Mouse (Mus musculus) spleen, postnatal 10 days (tissue): ENCODE results near the gene Ubap2l.
A peak's percentile ranks its signal among the peaks of the same experiment; 100 is the strongest.

Experiments used
- DNase-seq, 2 experiments: peaks; one replicate each; pipeline ENCODE4 v3.0.0; 2021 to 2022; ENCODE audit warnings: low spot score in 2 of 2

The Ubap2l gene

GRCm38 (mm10) chr3:90067851-90068250, 15.4 kb upstream of the Ubap2l start:
- no peak for DNase-seq

- peak; percentile 52 to 70 for DNase-seq
These were observed 13.1 kb upstream of the Ubap2l start for GRCm38 (mm10) chr3:90065553-90065952.

GRCm38 (mm10) chr3:90064383-90064782, 12.0 kb upstream of the Ubap2l start:
- DNase-seq: no peak

GRCm38 (mm10) chr3:90062539-90062938, 10.1 kb upstream of the Ubap2l start:
- DNase-seq: no peak

- DNase-seq: no peak
These were observed 9.1 kb upstream of the Ubap2l start for GRCm38 (mm10) chr3:90061549-90061948.

GRCm38 (mm10) chr3:90051441-90052350, 732 bp downstream of the Ubap2l start, which contains the start of gene 4933434E20Rik:
4933434E20Rik (plus strand) TSS chr3:90051636.
- DNase-seq: peak; percentile 68 to 76

- no peak for DNase-seq
These were observed 2.7 kb downstream of the Ubap2l start for GRCm38 (mm10) chr3:90049691-90050090.

GRCm38 (mm10) chr3:90036263-90036662, 16.2 kb downstream of the Ubap2l start:
- DNase-seq: no peak

- no peak for DNase-seq
These were observed 17.8 kb downstream of the Ubap2l start for GRCm38 (mm10) chr3:90034653-90035052.

- DNase-seq: no peak
These were observed 35.8 kb downstream of the Ubap2l start for GRCm38 (mm10) chr3:90016626-90017025.

- DNase-seq: no peak
These were observed 42.1 kb downstream of the Ubap2l start for GRCm38 (mm10) chr3:90010291-90010690.

- DNase-seq: no peak
These were observed 48.2 kb downstream of the Ubap2l start for GRCm38 (mm10) chr3:90004091-90004796.

- DNase-seq: no peak
These were observed 52.6 kb downstream of the Ubap2l start for GRCm38 (mm10) chr3:89999830-90000229.

- peak in 1 of 2 experiments; percentile 21 for DNase-seq
These were observed 53.3 kb downstream of the Ubap2l start for GRCm38 (mm10) chr3:89999090-89999489.

GRCm38 (mm10) chr3:89998612-89999054, 53.8 kb downstream of the Ubap2l start, which contains the start of gene Hax1:
Hax1 (minus strand) TSS chr3:89998780.
- DNase-seq: peak; percentile 94 to 97

GRCm38 (mm10) chr3:89997791-89998495, 54.5 kb downstream of the Ubap2l start:
- peak in 1 of 2 experiments; percentile 28 for DNase-seq

GRCm38 (mm10) chr3:89994807-89995515, 57.5 kb downstream of the Ubap2l start:
- DNase-seq: no peak

- DNase-seq: no peak
These were observed 64.6 kb downstream of the Ubap2l start for GRCm38 (mm10) chr3:89987822-89988221.

- no peak for DNase-seq
These were observed 65.2 kb downstream of the Ubap2l start for GRCm38 (mm10) chr3:89987211-89987610.

- no peak for DNase-seq
These were observed 70.0 kb downstream of the Ubap2l start for GRCm38 (mm10) chr3:89982426-89982825.

GRCm38 (mm10) chr3:89976859-89977258, 75.6 kb downstream of the Ubap2l start:
- DNase-seq: no peak
